Mouse (Mus musculus) erythroblast, embryonic 14.5 days (primary cell): Measurements from ENCODE around the gene Olfr329-ps.

Source experiments
- GATA1 ChIP-seq: IDR thresholded peaks from 2 replicates; pipeline ENCODE4 v1.6.1; 2012; ENCODE audit warnings: low read length, inconsistent platforms, mixed read lengths
- TAL1 ChIP-seq: IDR thresholded peaks from 3 replicates; pipeline ENCODE4 v1.6.1; 2012; ENCODE audit warnings: low read length, inconsistent platforms, mixed read lengths

GRCm38 (mm10) chr11:58577430-58577829 is 31.2 kb upstream of the Olfr329-ps start, which contains the start of gene Olfr325:
- TF ChIP-seq TAL1 (no peak), GATA1 (no peak)
